Mouse (Mus musculus) kidney, adult 11 months (tissue): ENCODE results near the gene Hao2.

Source experiments
- DNase-seq: peaks from one replicate; pipeline ENCODE4 v3.0.0; 2022

The Hao2 gene

DNA sequence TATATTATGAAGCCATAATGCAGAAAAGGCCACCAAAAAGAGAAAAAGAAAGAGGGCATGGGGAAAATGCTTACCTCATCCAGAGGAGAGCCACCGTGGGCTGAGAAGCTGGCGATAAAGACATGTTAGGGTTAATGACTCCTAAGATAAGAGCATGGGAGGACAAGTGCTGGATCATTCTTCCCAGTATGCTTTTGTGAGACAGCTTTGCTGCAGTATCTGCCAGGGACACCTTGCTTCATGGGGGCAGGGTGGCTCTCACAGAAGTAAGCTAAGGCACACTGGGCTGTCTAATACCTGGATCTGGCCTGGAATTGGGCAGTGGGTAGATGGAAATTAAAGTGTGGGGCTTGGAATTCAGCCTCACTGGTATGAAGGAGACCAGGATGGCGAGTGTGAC, 37.9 kb downstream of the Hao2 start:
- DNase-seq = no peak

DNA sequence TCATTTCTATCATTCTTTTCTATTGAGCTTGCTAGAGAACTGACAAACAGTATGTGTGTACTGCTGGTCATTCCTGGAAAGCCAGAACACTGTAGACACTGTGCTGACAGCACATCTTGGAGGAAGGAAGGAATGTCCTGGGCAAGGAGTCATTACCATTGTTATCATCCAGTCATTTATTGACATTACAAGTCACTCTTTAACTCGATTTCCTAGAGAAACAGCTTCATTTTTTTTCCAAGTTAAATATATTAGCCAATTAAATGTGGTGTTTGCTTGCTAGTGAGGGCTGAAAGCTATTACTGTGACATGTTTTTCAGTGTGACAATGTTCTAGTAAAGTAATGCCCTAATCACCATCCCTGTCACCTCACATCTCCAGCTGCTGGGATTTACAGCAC, 39.4 kb downstream of the Hao2 start:
- DNase-seq = no peak

DNA sequence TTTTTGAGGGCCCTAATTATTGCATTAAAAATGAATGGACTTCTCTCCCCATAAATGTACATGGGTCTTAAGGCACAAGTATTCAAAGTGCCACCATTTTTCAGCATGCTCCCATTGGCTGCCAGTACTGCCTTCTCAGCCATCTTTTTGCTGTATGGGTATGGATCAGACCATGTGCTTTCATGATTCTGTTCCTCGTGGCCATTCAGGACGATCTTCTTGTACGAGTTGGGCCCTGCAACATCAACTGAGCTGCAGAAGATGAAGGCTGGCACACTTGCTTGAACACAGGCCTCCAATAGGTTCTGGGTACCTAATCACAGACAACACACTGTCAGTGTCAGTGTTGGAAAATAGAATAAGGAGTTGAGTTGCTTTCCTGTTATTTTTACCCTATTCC, 40.0 kb downstream of the Hao2 start:
- no peak for DNase-seq

DNA sequence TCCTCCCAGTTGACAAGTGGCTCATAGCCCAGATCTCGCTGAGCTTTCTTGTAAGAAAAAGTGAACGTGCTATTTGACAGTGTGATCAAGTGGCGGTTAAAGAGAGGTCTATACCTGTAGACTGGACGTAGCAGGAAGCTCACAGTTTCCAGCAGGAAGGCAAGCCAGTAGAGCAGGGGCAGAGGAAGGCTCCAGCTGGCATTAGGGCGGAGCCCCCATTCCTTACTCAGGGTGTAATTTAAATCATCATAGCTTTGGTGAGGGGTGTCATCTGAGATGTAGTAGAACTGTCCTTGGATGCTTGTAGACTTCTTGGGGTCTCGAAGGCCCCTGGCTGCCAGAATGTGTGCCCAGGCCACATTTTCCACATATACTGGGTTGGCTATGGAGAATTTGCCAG, 40.4 kb downstream of the Hao2 start:
- no peak for DNase-seq

DNA sequence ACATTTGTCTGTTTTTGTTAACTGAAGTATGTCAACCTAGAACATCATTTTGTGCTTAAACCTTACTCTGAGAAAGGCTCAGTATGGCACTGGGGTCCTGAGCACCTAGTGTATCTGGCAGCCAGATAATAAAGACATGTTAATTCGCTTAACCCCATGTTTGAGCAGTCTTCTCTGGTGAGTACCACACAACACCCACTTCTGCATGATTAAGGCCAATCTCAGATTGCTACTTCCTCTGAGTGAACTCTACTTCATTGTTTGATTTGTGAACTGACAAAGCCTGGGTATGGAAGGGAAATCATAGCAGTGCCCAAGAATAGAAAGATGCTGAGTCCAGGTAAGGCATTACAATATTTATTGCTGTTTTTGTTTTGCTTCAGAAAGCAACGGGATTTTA, 41.2 kb downstream of the Hao2 start:
- no peak for DNase-seq

DNA sequence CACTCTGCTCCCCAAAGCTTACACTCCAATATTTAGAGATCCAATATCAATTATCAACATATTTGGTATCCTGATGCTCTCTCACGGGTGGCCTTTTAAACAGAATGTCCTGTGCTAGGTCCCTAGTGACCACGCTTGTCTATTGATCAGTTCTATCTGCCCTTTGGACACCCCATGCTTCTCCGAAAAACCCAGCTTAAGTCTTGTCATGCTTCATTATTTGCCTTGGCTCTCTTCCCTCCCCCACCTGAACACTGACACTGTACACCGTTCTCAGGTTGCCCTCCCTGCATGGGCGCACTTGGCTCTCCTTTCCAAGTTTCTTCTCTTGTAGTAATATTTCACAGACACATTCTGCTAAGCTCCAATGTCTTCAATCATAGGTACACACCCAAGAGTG, 42.8 kb downstream of the Hao2 start:
- DNase-seq = no peak

DNA sequence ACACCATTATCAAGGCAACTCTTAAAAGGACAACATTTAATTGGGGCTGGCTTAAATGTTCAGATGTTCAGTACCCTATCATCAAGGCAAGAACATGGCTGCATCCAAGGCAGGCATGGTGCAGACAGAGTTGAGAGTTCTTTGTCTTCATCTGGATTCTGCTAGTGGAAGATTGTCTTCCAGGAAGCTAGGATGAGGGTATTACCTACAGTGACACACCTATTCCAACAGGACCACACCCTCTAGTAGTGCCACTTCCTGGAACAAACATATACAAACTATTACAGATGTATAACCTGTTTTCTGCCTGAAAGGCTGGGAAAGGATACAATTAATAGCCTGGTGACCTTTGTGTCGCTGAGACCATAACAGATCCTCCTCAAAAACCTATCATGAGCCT, 44.1 kb downstream of the Hao2 start:
- DNase-seq = no peak
